Mouse (Mus musculus) left cerebral cortex, adult 8-10 months (tissue): ENCODE results near the gene Tenm4. TPM values are rescaled to one million over a fixed set of nuclear protein-coding genes. Genes with fewer than 3 reads are reported as not detected.

Experiments
- DNase-seq, 2 experiments: peaks; one replicate each; pipeline ENCODE4 v3.0.0; 2022; ENCODE audit warnings: low spot score in 2 of 2
- total RNA-seq, 4 experiments: library from RNA; stranded (reverse); gene quantifications; 2 replicates each; pipeline ENCODE4 v1.2.4; 2022

The Tenm4 gene
- total RNA-seq, 4 experiments from 2014 or later, result 118 to 143 (median 135) TPM

DNA sequence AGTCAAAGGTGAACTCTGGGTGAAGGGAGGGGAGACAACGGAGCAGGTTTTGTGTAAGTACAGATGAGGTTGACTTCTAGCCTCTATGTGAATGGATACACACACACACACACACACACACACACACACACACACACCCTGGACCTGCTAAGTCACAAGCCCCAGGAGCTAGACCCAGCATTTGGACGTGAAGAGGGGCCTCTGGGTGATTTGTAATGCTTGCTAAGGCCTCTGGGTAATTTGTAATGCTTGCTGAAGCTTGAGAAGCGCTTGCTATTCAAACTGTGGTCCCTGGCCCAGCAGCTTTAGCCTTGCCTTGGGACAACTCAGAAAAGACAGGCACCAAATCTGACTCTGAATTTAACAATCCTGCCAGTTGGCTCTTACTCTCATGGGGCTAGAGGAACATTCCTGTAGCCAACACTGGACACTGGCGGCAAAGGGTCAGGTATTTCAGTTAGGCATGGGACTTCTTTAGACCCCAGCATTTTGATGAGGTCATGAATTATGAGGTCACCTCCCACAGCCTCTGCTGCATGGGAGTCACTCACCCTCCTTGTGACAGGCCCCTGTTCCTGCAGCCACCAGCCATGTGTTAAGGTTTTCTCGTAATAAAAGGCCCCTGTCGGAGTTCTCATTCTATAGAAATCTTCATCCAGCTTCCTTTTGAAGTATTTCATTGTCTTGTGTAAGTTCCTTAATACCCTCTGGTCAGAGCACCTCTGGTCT, 237.3 kb downstream of the Tenm4 start:
- DNase-seq, result no peak

DNA sequence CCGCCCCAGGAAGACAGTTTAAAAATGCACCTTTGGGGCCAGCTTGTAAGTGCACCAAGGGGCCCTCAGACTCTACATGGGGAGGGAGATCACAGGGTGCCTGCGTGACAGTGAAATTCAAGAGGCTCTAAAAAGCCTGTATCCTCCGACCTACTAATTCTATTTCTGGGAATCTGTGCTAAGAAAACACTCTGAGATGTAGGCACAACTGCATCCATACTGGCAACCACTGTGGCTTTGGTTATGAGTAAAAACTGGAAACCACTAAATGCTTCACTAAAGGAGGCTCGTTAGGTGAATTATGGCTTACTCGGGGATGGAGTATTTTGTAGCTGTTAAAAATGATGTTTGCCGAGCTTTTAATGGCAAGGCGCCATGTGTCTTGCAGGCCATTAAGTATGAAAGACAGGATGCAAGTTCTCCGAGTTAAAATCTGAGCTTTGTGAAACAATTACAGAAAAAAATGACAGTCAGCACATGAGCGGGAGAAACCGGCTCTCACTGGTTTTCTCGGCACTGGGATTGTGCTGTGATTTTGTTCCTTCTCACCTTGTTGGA, 238.4 kb downstream of the Tenm4 start:
- DNase-seq, result peak in 1 of 2 experiments; percentile 26

DNA sequence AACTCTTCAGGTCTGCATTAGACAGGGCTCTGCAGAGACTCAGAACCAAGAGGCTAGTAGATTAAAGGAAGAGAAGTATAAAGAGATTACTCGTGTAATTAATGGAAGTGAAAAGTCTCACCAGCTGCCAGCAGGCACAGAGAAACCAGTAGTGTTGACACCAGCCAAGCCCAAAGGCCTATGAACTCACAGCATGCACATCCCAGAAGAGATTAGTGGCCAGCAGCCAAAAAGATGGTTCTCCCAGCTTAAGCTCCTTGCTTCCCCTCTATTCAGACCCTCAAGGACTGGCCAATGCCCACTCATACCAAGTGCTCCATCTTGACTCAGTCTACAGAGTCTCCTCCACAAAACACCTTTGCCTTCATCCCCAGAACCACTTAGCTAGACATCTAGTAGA, 242.8 kb downstream of the Tenm4 start:
- no peak for DNase-seq

- no peak for DNase-seq
Observed at GRCm38 (mm10) chr7:96414290-96415055, 243.4 kb downstream of the Tenm4 start.

DNA sequence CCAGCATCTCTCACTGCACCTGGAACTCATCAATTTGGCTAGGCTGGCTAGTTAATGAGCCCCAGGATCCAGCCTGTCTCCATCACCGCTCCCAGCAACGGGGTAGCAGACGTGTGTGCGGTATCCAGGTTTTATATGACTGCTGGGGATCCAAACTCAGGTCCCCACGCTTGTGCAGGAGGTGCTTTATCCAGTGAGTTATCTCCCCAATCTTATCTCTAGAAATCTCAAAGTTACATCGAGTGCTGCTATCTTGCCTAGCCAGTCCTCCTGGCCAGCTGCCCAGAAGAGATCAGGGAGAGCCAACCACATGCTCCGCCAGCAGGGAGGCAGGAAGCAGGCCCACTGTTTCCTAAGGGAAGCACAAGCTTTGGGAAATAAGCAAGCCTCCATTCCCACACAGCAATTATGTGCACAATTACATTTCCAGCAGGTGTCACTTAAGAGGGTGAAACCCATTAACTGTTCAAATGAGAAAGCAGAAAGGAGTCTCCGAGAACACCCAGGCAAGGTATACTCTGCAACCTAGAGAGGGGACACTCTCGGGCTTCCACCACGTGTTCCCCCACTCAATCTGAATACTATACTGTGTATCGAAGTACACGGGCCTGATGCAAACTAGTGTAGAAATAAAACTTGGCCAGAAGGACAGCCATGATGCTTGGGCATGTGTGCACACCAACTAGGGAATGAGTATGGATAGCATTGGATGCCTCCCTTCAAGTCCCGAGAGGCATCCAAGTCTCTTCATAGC, 246.4 kb downstream of the Tenm4 start:
- peak in 1 of 2 experiments; percentile 74 for DNase-seq

GRCm38 (mm10) chr7:96418146-96418545, 247.1 kb downstream of the Tenm4 start:
- DNase-seq, result no peak

- DNase-seq, result no peak
Observed at GRCm38 (mm10) chr7:96420045-96420444, 249.0 kb downstream of the Tenm4 start.

GRCm38 (mm10) chr7:96420926-96421605, 250.0 kb downstream of the Tenm4 start:
- DNase-seq, result no peak

- DNase-seq, result no peak
Observed at GRCm38 (mm10) chr7:96426954-96427353, 255.9 kb downstream of the Tenm4 start.

- no peak for DNase-seq
Observed at GRCm38 (mm10) chr7:96433307-96433706, 262.3 kb downstream of the Tenm4 start.

DNA sequence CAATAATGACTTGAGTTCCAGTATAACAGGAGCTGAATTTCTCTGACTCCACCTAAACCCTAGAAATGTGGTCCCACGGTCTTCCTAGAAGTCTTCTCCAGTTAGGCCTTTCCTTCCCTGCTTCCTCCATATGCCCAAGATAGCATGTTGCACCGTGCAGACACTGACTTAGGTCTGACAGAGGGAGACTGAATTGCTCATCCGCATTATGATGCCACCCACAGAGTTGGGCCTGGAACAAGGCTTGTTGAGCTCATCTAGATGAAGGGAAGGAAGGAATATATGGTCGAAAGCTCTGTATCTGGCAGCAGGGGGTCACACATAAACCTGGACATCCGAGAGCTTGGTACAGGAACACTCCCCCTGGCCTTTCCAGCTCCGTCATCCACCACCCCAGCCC, 267.3 kb downstream of the Tenm4 start:
- peak in 1 of 2 experiments; percentile 64 for DNase-seq

GRCm38 (mm10) chr7:96440161-96440707, 269.2 kb downstream of the Tenm4 start:
- DNase-seq, result peak in 1 of 2 experiments; percentile 23

GRCm38 (mm10) chr7:96445771-96446170, 274.7 kb downstream of the Tenm4 start:
- DNase-seq, result peak in 1 of 2 experiments; percentile 72

DNA sequence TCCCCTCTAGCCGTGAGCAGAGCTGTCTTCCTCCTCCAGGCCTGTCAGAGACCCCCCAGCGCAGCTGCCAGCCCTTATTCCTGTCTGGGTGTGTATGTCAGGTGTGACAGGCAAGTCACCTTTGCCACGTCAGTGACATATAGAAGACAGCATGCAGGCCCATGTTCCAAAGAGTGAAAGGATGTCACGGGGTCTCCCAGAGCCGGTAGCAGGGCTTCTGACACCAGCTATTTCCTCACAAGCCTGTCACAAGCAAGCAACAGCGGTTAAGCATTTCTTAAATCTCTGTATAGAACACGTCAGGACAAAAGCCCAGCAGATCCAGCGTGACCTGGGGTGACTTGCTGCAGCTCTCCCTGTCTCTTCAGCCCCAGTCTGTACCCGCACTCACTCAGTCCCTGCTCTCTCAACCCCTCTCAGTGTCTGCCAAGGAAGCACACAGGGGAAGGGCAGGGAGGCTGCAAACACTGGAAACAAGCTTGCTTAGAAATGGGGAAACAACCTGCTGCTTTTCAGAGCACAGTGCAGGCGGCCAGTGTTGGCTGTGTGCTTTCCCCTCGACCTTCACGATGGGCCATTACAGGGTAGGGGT, 276.9 kb downstream of the Tenm4 start:
- no peak for DNase-seq

DNA sequence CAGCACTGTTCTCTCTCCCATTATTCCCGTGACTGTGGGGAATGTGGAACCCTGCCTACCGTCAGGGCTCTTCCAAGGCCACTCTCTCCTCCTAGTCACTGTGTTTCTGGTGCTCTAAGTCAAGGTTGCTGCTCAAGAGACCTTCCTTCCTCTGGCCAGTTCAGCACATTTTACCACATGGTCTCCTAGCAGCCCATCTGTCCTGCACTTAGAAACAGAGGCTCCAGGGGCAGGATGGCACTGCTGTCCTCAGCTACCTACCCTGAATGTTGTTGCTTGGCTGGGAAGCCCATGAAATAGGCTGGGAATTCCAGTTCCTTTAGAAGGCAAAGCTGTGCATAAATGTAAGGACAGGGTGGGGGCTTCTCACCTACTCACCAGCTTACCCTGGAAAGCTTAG, 284.9 kb downstream of the Tenm4 start:
- DNase-seq, result no peak

DNA sequence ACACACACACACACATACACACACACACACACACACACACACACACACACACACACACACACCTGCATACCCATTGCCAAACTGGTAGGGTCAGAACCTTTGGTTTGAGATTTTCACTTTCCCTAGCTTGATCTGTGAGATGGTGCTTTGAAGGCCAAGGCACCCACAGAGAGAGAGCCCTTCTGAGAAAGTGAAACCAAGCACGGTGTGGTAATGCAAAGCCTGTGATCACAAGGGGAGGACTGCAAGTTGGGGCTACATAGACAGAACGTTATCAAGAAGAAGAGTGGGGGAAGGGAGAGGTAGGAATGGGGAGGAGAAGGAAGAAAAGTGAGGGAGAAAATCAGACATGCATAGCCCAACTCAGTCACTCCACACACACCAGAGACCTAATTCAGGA, 285.6 kb downstream of the Tenm4 start:
- no peak for DNase-seq

DNA sequence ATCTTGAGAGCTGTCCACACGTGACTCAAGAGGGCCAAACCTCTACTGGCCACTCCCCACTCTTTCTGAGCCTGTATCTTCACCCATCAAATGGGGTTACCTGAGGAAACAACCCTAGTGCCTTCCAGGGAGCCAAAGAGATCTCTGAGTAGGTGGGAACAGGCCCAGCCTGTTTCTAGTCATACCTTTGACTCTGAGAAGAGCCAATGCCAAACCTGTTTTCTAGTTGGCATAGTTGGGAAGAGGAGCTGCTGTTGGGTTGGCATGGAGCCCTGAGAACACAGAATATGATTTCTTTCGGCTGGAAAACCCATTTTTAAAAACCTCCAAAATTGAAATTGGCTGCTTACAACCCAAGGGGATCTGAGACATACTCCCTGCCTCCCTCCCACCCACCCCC, 286.8 kb downstream of the Tenm4 start:
- DNase-seq, result peak in 1 of 2 experiments; percentile 37

DNA sequence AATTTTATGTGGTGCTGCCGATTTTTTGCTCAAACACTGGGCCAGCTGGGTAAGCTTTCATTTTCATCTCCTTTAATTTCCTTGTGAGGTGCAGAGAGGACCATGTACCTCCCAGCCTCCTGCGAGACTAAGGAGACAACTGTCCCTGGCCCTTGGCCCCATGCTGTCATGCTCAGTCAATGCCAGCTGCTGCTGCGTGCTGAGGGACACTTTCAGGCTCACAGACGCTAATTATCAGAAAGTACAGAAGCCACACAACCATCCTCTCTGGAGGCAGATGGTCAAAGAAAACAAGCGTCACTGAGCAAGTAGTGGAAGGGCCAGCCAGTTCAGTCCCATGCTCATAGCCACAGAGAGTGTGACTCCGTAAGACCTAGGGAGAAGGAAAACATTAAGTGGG, 287.9 kb downstream of the Tenm4 start:
- DNase-seq, result no peak

DNA sequence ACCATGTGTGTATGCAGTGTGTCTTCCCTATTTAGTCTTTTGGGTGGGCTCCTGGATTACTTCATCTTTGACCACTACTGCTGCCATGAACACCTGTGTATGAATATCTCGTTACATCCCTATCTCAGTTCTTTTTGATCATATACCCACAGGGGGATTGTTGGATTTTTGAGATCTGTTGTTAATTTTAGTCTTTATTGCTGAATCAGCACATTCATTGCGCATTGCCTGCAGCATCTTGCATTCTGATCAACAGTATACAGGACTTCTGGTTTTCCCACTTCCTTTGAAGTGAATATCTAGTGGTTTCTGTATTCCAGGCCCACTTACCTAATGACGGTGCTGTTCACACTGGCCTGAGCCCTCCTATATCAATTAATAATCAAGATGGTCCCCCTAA, 295.7 kb downstream of the Tenm4 start:
- DNase-seq, result no peak

- DNase-seq, result no peak
Observed at GRCm38 (mm10) chr7:96470821-96471220, 299.8 kb downstream of the Tenm4 start.
